Mouse (Mus musculus) embryonic facial prominence, embryonic 11.5 days (tissue): ENCODE results near the gene Mcidas. TPM values are rescaled to one million over a fixed set of nuclear protein-coding genes. Genes with fewer than 3 reads are reported as not detected.

Source experiments
- ATAC-seq: fragments of 200-750 bp; cut with Nextera tagmentation; replicated peaks from 2 replicates; pipeline ENCODE4 v1.8.0; 2017; ENCODE audit warnings: low read depth; ENCODE audit not compliant: insufficient number of reproducible peaks, low FRiP score, low TSS enrichment
- DNase-seq: peaks from one replicate; pipeline ENCODE4 v3.0.0-alpha.2; 2015; ENCODE audit warnings: low spot score
- H3K27ac ChIP-seq: fragments of 300-500 bp; sonication (generic); replicated peaks from 2 replicates; pipeline ENCODE4 v1.5.1; 2014; ENCODE audit warnings: mild to moderate bottlenecking, low read depth, low read length, control low read depth
- H3K27me3 ChIP-seq: fragments of 300-500 bp; sonication (generic); 2 replicates; pipeline ENCODE4 v1.6.1; 2014; ENCODE audit warnings: mild to moderate bottlenecking, low read length, moderate library complexity, mixed read lengths; ENCODE audit not compliant: control insufficient read depth, insufficient read depth
- H3K36me3 ChIP-seq: fragments of 300-500 bp; sonication (generic); replicated peaks from 2 replicates; pipeline ENCODE4 v1.6.1; 2014; ENCODE audit warnings: low read depth, mild to moderate bottlenecking, low read length, moderate library complexity, mixed read lengths; ENCODE audit not compliant: control insufficient read depth, insufficient read depth
- H3K4me1 ChIP-seq: fragments of 300-500 bp; sonication (generic); 2 replicates; pipeline ENCODE4 v1.6.1; 2014; ENCODE audit warnings: low read length, mixed read lengths; ENCODE audit not compliant: control insufficient read depth, insufficient read depth
- H3K4me2 ChIP-seq: fragments of 300-500 bp; sonication (generic); 2 replicates; pipeline ENCODE4 v1.6.1; 2014; ENCODE audit warnings: low read depth, mild to moderate bottlenecking, control low read depth, low read length, moderate library complexity
- H3K4me3 ChIP-seq: fragments of 300-500 bp; sonication (generic); 2 replicates; pipeline ENCODE4 v1.5.1; 2014; ENCODE audit warnings: low read depth, low read length, control low read depth
- H3K9ac ChIP-seq: fragments of 300-500 bp; sonication (generic); replicated peaks from 2 replicates; pipeline ENCODE4 v1.6.1; 2014; ENCODE audit warnings: mild to moderate bottlenecking, control low read depth, low read length
- H3K9me3 ChIP-seq: fragments of 300-500 bp; sonication (generic); replicated peaks from 2 replicates; pipeline ENCODE4 v1.6.1; 2016; ENCODE audit warnings: mild to moderate bottlenecking, low read length, inconsistent platforms, mixed read lengths; ENCODE audit not compliant: control insufficient read depth
- WGBS: fragments of 180-500 bp; shearing (Covaris S2); extraction: QIAGEN DNeasy Blood & Tissue Kit; methylation state at CpG from one replicate; pipeline ENCODE4 v1.1.7; 2014; 5-methylcytosine and 5-hydroxymethylcytosine counted together
- polyA plus RNA-seq: library from polyadenylated mRNA; unstranded; fragments of >200 nt; fragmentation: Nextera tagmentation; extraction: Ambion mirVana; gene quantifications from 2 replicates; pipeline ENCODE4 v1.2.1, GENCODE M21; 2014

Gene Mcidas
- not detected in 2 replicates for polyA plus RNA-seq

DNA sequence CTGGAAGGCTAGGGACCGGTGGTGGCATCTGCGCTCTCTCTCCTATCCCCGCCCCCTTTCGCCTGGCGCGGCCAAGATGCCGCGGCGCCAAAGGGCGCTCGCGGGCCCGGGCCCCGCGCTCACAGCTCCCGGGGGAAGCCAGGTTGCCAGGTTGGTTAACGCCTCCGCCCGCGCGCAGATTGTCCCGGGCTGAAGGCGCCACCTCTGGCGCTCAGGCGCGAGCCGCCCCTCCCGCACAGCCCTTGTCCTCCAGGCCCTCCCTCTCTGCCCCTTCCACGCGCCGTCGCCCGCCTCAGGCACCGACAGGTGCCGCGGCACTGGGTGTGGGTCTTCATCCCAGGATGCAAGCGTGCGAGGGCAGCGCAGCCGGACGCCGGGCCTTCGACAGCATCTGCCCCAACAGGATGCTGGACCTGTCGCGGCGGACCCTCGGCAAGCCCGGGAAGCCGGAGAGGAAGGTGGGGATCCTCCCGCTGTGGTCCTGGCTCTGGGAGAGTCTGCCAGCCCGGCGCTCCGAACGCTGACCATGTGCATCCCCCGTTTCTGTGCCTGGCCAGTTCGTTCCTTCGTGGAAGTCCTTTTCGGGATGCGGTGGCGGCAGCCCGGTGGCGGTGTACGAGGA, at the start of gene Mcidas:
Gene Mcidas (plus strand): TSS at position 315 of the 622 bp plus-strand sequence.
- no peaks in the 10 kb centered on the region for H3K9me3 ChIP-seq
- no peak within 1 kb of the TSS for H3K27ac ChIP-seq
- H3K36me3 ChIP-seq: no peaks in the 10 kb centered on the region
- DNase-seq: peak; percentile 23
- WGBS: under 1% methylated on average over 56 of the region's 63 CpGs
- H3K4me2 ChIP-seq: peak within 1 kb of the TSS; percentile 79
- H3K9ac ChIP-seq: no peak within 1 kb of the TSS; the same call in 1 of the 2 replicates
- ATAC-seq: peak; percentile 29; the same call in 1 of the 2 replicates
- peak within 1 kb of the TSS; percentile 36 for H3K4me3 ChIP-seq
- H3K27me3 ChIP-seq: peaks cover 88% of the 10 kb centered on the region
- H3K4me1 ChIP-seq: peaks cover 9% of the 10 kb centered on the region

DNA sequence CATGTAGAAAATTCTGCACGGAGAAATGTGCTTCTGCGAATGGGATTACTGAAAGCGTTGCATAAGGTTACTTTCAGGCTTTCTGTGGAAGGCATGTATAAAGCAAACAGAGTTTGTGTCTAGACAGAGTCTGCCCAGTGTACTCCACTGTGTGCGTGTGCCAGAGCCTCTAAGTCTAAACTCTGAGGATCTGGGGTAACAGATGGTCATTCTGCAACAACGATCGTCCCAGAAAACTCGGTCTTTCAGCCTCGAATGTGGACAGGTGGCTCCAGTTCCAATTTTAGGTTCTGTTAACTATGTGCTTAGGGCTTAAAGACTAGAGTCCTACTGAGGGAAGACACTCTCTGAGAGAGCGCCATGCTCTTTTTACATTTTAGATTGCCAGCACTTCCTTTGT, 48.3 kb upstream of the Mcidas start:
- no peaks in the 10 kb centered on the region for H3K4me1 ChIP-seq
- no peaks in the 10 kb centered on the region for H3K9me3 ChIP-seq
- WGBS: 91% methylated on average over 9 of the region's 9 CpGs
- no peak overlapping the region for H3K27ac ChIP-seq
- H3K4me2 ChIP-seq: no peak overlapping the region
- DNase-seq (no peak), ATAC-seq (no peak)
- H3K36me3 ChIP-seq: peaks cover 6% of the 10 kb centered on the region
- no peak overlapping the region for H3K9ac ChIP-seq
- no peaks in the 10 kb centered on the region for H3K27me3 ChIP-seq
- no peak overlapping the region for H3K4me3 ChIP-seq

DNA sequence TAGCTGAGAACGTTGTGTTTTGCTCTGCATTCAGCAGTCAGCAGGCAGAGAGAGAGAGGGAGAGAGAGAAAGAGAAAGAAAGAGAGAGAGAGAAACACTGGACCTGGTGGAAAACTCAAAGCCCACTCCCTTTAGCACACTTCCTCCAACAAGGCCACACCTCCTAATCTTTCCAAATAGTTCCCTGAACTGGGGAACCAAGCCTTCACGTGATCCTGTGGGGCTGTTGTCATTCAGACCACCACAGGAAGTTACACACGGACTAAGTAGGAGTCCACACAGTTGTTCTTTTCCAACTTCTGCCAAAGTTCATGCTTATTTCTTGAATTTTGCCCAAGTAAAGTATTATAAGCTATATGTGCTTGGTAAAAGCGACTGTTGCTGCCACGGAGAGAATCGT, 47.7 kb upstream of the Mcidas start:
- Histone ChIP-seq H3K4me1 (no peaks in the 10 kb centered on the region), H3K27ac (no peak overlapping the region), H3K4me3 (no peak overlapping the region), H3K9me3 (no peaks in the 10 kb centered on the region), H3K36me3 (peaks cover 6% of the 10 kb centered on the region), H3K4me2 (no peak overlapping the region), H3K9ac (no peak overlapping the region), H3K27me3 (no peaks in the 10 kb centered on the region)
- ATAC-seq: no peak
- no peak for DNase-seq
- 89% methylated on average over 6 of the region's 6 CpGs for WGBS

DNA sequence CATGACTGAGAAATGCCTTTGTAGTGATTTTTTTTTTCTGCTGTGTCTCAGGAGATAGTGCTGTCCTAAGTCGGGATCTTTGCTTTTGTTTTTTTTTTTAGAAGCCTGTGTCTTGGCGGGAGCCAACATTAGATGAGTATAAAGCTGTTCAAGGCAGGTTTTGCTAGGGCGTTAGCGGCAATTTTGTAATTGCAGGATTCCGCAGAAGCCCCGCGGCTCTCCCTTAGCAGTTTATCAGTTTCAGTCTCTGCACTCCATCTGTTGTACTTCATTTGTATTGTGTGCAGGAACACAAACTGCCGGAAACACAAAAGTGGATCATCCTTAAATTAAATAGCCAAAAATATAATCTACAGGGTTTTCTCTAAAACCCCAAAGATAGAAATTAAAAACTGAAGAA, 39.6 kb upstream of the Mcidas start:
- Histone ChIP-seq H3K4me2 (no peak overlapping the region), H3K4me1 (no peaks in the 10 kb centered on the region), H3K27ac (no peak overlapping the region), H3K27me3 (no peaks in the 10 kb centered on the region), H3K9ac (no peak overlapping the region), H3K4me3 (no peak overlapping the region), H3K36me3 (no peaks in the 10 kb centered on the region; the same call in 1 of the 2 replicates), H3K9me3 (no peaks in the 10 kb centered on the region)
- ATAC-seq: no peak
- DNase-seq: no peak
- 92% methylated on average over 8 of the region's 8 CpGs for WGBS

DNA sequence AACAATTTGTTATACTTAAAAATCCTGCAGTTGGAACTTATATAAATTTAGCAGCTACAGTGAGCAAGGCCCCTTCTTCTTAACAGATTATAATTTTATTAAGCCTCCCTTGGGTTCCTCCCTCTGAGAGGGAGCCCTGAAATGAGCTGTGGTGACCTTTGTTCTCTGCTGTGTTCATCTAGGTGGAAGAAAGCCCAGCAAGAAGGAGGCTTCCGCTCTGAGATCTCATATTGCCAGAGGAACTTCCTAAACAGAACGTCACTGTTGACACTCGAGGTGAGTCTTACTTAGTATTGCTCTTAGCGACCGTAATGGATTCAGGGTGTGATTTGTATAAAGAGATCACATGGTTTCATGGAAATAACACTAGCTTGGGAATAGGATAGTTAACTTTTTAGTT, 30.6 kb upstream of the Mcidas start:
- Histone ChIP-seq H3K27ac (no peak overlapping the region), H3K9me3 (no peaks in the 10 kb centered on the region), H3K9ac (no peak overlapping the region), H3K27me3 (no peaks in the 10 kb centered on the region), H3K36me3 (no peaks in the 10 kb centered on the region; the same call in 1 of the 2 replicates), H3K4me2 (no peak overlapping the region), H3K4me1 (no peaks in the 10 kb centered on the region), H3K4me3 (no peak overlapping the region)
- no peak for DNase-seq
- WGBS: 74% methylated on average over 5 of the region's 5 CpGs
- ATAC-seq: no peak

DNA sequence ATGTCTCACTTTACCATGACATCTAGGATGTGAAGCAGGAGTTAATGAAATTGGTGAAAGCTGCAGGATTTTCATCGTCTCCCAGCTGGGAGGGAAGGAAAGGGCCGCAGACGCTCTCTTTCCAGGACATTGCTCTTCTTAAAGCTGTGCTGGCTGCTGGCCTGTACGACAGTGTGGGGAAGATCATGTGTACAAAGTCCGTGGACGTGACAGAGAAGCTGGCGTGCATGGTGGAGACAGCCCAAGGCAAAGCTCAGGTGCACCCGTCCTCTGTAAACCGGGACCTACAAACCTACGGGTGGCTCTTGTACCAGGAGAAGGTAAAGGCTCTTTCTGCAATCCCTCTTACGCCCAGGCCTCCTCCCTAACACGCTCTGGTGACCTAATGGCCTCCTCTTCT, 29.2 kb upstream of the Mcidas start:
- Histone ChIP-seq H3K4me1 (no peaks in the 10 kb centered on the region), H3K27me3 (no peaks in the 10 kb centered on the region), H3K9ac (no peak overlapping the region), H3K9me3 (no peaks in the 10 kb centered on the region), H3K27ac (no peak overlapping the region), H3K4me3 (no peak overlapping the region), H3K4me2 (no peak overlapping the region), H3K36me3 (no peaks in the 10 kb centered on the region; the same call in 1 of the 2 replicates)
- WGBS: 92% methylated on average over 12 of the region's 12 CpGs
- ATAC-seq (no peak), DNase-seq (no peak)

DNA sequence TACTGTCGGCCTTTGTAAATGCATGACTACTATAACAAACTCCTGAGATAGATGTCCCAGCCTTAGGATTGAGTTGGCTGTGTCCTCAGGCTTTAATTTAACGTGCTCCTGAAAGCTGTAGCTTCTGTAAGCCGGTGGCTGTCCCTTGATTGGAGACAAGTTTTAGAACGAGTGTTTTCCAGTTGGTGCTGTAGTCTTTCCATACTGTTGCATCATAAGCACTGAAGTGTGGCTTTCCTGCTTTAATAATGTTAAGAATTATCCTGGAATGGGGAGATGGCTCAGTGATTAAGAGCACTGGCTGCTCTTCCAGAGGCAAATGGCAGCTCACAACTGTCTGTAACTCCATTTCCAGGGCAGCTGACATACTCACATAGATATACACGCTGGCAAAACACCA, 26.4 kb upstream of the Mcidas start:
- Histone ChIP-seq H3K27me3 (no peaks in the 10 kb centered on the region), H3K4me1 (no peaks in the 10 kb centered on the region), H3K36me3 (no peaks in the 10 kb centered on the region; the same call in 1 of the 2 replicates), H3K4me2 (no peak overlapping the region), H3K4me3 (no peak overlapping the region), H3K9ac (no peak overlapping the region), H3K9me3 (no peaks in the 10 kb centered on the region), H3K27ac (no peak overlapping the region)
- ATAC-seq (no peak), DNase-seq (no peak)
- WGBS: 89% methylated on average over 5 of the region's 5 CpGs

DNA sequence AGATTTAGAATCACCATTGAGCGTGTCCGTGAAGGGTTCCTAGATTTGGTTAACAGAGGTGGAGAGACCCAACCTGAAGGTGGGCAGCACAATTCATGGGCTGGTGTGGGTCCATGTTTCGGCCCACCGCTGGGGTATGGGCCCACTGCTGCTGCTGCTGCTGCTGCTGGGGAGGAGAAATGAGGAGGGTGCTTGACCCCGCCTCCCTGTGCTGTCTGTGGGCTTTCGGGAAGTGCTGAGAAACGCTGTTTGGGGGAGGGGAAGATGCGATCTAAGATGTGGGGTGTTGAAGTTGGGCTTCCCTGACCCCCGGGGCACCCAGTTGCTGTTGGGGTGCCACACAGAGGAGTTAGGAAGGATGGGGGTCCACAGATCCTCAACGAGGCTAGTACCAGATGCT, 16.9 kb upstream of the Mcidas start:
- WGBS: 42% methylated on average over 10 of the region's 10 CpGs
- Histone ChIP-seq H3K4me3 (no peak overlapping the region), H3K36me3 (no peaks in the 10 kb centered on the region), H3K9ac (no peak overlapping the region), H3K27ac (no peak overlapping the region), H3K9me3 (no peaks in the 10 kb centered on the region), H3K4me1 (no peaks in the 10 kb centered on the region), H3K27me3 (no peaks in the 10 kb centered on the region; the same call in 1 of the 2 replicates), H3K4me2 (no peak overlapping the region; the same call in 1 of the 2 replicates)
- ATAC-seq: no peak
- no peak for DNase-seq
